Mouse (Mus musculus) megakaryocyte, embryonic 14.5 days (primary cell): ENCODE measurements around the gene Set.

Experiments used
- FLI1 ChIP-seq: IDR thresholded peaks from 2 replicates; pipeline ENCODE4 v1.6.1; 2012; ENCODE audit warnings: low read length, inconsistent platforms, mixed read lengths
- GATA1 ChIP-seq: IDR thresholded peaks from 3 replicates; pipeline ENCODE4 v1.6.1; 2012; ENCODE audit warnings: mixed read lengths, low read length, inconsistent platforms, borderline replicate concordance

GRCm38 (mm10) chr2:30078349-30078712 lies 21.2 kb downstream of the Set start:
- TF ChIP-seq GATA1 (no peak), FLI1 (no peak)
